Mouse (Mus musculus) gastrocnemius, adult 2 months (tissue): Measurements from ENCODE around the gene Slc39a8. TPM values are rescaled to one million over a fixed set of nuclear protein-coding genes. Genes with fewer than 3 reads are reported as not detected.
A peak's percentile ranks its signal among the peaks of the same experiment; 100 is the strongest.

Experiments used
- DNase-seq: peaks from one replicate; pipeline ENCODE4 v3.0.0; 2022
- H3K27ac ChIP-seq: fragments of 200-600 bp; 2 replicates; pipeline ENCODE4 v1.8.1; 2022; ENCODE audit warnings: mild to moderate bottlenecking
- H3K4me3 ChIP-seq: fragments of 200-600 bp; 2 replicates; pipeline ENCODE4 v1.8.1; 2022; ENCODE audit warnings: mild to moderate bottlenecking, moderate library complexity
- CTCF ChIP-seq: fragments of 200-600 bp; IDR thresholded peaks from 2 replicates; pipeline ENCODE4 v1.8.1; 2022; ENCODE audit warnings: antibody characterized with exemption, mild to moderate bottlenecking, moderate library complexity
- intact Hi-C: fragments of 180-260 bp; cut with DNase I; formaldehyde crosslinking; loops from one replicate; pipeline ENCODE4 v1.15.1; 2025
- total RNA-seq, 2 experiments: library from RNA; stranded (reverse); gene quantifications; 2 replicates each; pipeline ENCODE4 v1.2.3; 2021

Slc39a8 gene
- total RNA-seq, 2 experiments from 2014 or later = 0.56 to 0.81 TPM

GRCm38 (mm10) chr3:135854985-135855340 lies 29.9 kb downstream of the Slc39a8 start:
- intact Hi-C loops = no loop called here
- no peak for TF ChIP-seq CTCF
- Histone ChIP-seq H3K4me3 (no peak overlapping the region), H3K27ac (no peak overlapping the region)
- DNase-seq = no peak

- DNase-seq = no peak
- intact Hi-C loops = no loop called here
- Histone ChIP-seq H3K27ac (no peak overlapping the region), H3K4me3 (no peak overlapping the region)
- no peak for TF ChIP-seq CTCF
Measured at GRCm38 (mm10) chr3:135856303-135856702, 31.2 kb downstream of the Slc39a8 start.

- no peak for DNase-seq
- Histone ChIP-seq H3K27ac (no peak overlapping the region), H3K4me3 (no peak overlapping the region)
- no peak for TF ChIP-seq CTCF
- intact Hi-C loops = no loop called here
Measured at GRCm38 (mm10) chr3:135857134-135857533, 32.1 kb downstream of the Slc39a8 start.

- intact Hi-C loops = no loop called here
- no peak for DNase-seq
- Histone ChIP-seq H3K4me3 (no peak overlapping the region), H3K27ac (no peak overlapping the region)
- no peak for TF ChIP-seq CTCF
Measured at GRCm38 (mm10) chr3:135859431-135859830, 34.4 kb downstream of the Slc39a8 start.

- no peak overlapping the region for H3K27ac ChIP-seq
- DNase-seq = no peak
- no peak overlapping the region for H3K4me3 ChIP-seq
- TF ChIP-seq CTCF = peak; percentile 63
- intact Hi-C loops = no loop called here
Measured at GRCm38 (mm10) chr3:135862804-135863203, 37.7 kb downstream of the Slc39a8 start.

GRCm38 (mm10) chr3:135869041-135869440 lies 44.0 kb downstream of the Slc39a8 start:
- no peak overlapping the region for H3K27ac ChIP-seq
- no peak for TF ChIP-seq CTCF
- DNase-seq = no peak
- intact Hi-C loops = no loop called here
- H3K4me3 ChIP-seq = no peak overlapping the region

GRCm38 (mm10) chr3:135872325-135872724 lies 47.2 kb downstream of the Slc39a8 start:
- Histone ChIP-seq H3K4me3 (no peak overlapping the region), H3K27ac (no peak overlapping the region)
- intact Hi-C loops = no loop called here
- TF ChIP-seq CTCF = no peak
- no peak for DNase-seq

GRCm38 (mm10) chr3:135873596-135873995 lies 48.5 kb downstream of the Slc39a8 start:
- no peak for DNase-seq
- H3K27ac ChIP-seq = no peak overlapping the region
- no peak overlapping the region for H3K4me3 ChIP-seq
- intact Hi-C loops = no loop called here
- TF ChIP-seq CTCF = no peak

GRCm38 (mm10) chr3:135878048-135878447 lies 53.0 kb downstream of the Slc39a8 start:
- intact Hi-C loops = no loop called here
- TF ChIP-seq CTCF = no peak
- H3K27ac ChIP-seq = no peak overlapping the region

GRCm38 (mm10) chr3:135885927-135886658 lies 61.0 kb downstream of the Slc39a8 start:
- Histone ChIP-seq H3K4me3 (no peak overlapping the region), H3K27ac (no peak overlapping the region)
- TF ChIP-seq CTCF = no peak
- DNase-seq = no peak
- intact Hi-C loops = loop anchor here (5.0 kb wide), 2 partner anchors 1531 to 1866 kb away; no protein-coding TSS in a partner anchor

More at GRCm38 (mm10) chr3:135878048-135878447, 53.0 kb downstream of the Slc39a8 start:
- H3K4me3 ChIP-seq = no peak overlapping the region
- DNase-seq = no peak

- Histone ChIP-seq H3K27ac (no peak overlapping the region), H3K4me3 (no peak overlapping the region)
- intact Hi-C loops = loop anchor here (5.0 kb wide), 2 partner anchors 1531 to 1866 kb away; no protein-coding TSS in a partner anchor
- DNase-seq = peak; percentile 40
- TF ChIP-seq CTCF = peak; percentile 86
Measured at GRCm38 (mm10) chr3:135886659-135887027, 61.6 kb downstream of the Slc39a8 start.

GRCm38 (mm10) chr3:135887033-135887855 lies 62.2 kb downstream of the Slc39a8 start:
- no peak for DNase-seq
- Histone ChIP-seq H3K4me3 (no peak overlapping the region), H3K27ac (no peak overlapping the region)
- intact Hi-C loops = loop anchor here (5.0 kb wide), 2 partner anchors 1530 to 1865 kb away; no protein-coding TSS in a partner anchor
- TF ChIP-seq CTCF = no peak

- TF ChIP-seq CTCF = no peak
Measured at GRCm38 (mm10) chr3:135887856-135888155, 62.7 kb downstream of the Slc39a8 start.

More at GRCm38 (mm10) chr3:135887856-135888155, 62.7 kb downstream of the Slc39a8 start:
- no peak for DNase-seq
- Histone ChIP-seq H3K27ac (no peak overlapping the region), H3K4me3 (no peak overlapping the region)
- intact Hi-C loops = loop anchor here (5.0 kb wide), 2 partner anchors 1529 to 1864 kb away; no protein-coding TSS in a partner anchor
